Mouse (Mus musculus): ENCODE results near the gene Gm20532. TPM values are rescaled to one million over a fixed set of nuclear protein-coding genes. Genes with fewer than 3 reads are reported as not detected.

Gm20532 gene
- not detected in 2 replicates for polyA plus RNA-seq (2012)

DNA sequence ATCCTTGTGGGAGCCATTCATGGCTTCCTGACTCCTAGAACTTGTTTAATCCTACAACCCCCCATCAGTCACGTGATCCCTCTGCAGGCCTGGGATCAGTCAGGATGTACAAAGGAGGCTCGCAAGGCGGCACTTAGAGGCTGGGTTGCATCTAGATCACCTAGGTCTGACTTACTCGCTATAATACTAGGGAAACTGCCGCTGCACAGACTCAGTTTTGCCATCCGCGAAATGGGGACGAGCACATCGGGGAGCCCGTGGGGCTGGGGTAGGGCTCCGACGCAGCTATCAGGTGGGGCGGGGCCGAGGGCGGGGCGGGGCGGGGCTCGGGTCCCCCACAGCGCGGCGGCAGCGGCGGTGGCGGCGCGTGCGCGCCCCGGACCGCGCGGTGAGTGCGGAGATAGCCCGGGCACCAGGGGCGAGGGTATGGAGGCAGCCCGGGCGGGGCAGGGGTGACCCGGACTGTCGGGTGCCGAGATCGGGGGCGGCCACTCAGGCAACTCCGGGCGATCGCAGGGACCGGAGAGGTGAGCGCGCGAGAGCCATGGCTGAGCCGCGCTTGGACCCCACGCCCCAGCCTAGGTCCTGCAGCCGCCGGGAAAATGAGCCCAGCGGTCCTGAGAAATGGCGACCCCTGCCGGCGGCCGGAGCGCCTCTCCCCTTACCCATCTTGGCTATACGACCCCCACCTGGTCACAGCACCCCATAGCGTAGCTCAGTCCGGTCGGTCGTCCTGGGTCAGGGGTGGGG, at the start of gene Gm20532:
TSS of gene Gm20532 (plus strand) at position 346 of the 750 bp plus-strand sequence.
- no peak for TF ChIP-seq GATA1 (IDR thresholded peaks at IDR 0.05; ENCODE audit: low read length)

DNA sequence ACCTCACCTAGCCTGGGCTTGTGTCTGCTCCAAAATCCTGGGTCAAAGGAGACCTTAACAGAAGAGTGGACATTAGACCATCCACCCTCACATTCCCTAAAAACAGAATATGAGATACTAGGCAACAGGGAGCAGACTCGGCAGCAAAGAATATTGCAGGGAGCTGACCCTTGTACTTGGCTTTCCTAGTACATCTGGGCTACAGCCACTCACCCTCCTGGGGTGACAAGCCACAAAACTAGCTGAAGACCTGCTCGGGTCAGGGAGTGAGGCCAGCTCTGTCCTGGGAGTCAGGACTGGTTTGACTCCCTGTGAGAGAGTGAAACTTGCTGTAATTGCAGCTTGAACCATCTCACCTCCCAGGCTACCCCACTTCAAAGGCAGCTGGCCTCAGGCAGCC, 46.9 kb upstream of the Gm20532 start:
- TF ChIP-seq GATA1 (IDR thresholded peaks at IDR 0.05; ENCODE audit: low read length) = no peak

- TF ChIP-seq GATA1 (IDR thresholded peaks at IDR 0.05; ENCODE audit: low read length) = no peak
Observed at GRCm38 (mm10) chr2:26540721-26541120, 45.7 kb upstream of the Gm20532 start.

- TF ChIP-seq GATA1 (IDR thresholded peaks at IDR 0.05; ENCODE audit: low read length) = no peak
Observed at GRCm38 (mm10) chr2:26541258-26541910, 45.1 kb upstream of the Gm20532 start.

DNA sequence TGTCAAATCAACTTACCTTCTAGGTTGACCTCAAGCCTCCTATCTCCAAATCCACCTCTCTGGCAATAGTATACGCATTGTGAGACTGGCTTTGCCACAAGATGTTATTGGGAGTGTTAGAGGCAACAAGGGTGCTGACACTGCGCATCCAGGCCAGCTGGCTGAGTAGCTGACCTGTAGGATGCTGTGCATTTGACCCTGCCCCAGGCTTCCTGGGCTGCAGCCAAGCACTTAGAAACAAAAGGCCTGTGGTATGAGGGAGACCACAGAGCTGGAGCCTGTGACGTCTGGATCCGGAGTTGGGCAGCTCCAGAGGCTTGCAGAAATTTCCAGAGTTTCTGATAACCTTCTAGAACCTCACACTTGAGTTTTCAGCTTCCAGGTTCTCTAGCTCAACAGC, 43.3 kb upstream of the Gm20532 start:
- TF ChIP-seq GATA1 (IDR thresholded peaks at IDR 0.05; ENCODE audit: low read length) = no peak

DNA sequence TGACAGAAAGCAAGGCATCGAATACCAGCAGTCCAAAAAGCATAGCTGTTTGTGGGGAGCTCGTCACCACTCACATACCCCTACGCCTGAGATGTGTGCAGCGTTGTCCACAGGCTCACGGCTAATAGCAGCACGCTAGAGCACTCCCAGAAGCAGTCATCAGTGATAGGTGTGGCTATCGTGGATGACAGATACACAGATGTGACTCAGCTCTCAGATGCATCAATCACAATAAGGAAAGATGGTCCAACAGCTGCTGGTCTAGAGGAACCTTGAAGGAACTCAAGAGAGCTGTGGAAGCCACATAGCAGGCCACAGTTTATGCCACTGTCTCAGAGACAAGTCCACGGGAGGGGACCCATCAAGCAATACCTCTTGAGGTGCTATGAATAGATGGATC, 42.7 kb upstream of the Gm20532 start:
- no peak for TF ChIP-seq GATA1 (IDR thresholded peaks at IDR 0.05; ENCODE audit: low read length)

DNA sequence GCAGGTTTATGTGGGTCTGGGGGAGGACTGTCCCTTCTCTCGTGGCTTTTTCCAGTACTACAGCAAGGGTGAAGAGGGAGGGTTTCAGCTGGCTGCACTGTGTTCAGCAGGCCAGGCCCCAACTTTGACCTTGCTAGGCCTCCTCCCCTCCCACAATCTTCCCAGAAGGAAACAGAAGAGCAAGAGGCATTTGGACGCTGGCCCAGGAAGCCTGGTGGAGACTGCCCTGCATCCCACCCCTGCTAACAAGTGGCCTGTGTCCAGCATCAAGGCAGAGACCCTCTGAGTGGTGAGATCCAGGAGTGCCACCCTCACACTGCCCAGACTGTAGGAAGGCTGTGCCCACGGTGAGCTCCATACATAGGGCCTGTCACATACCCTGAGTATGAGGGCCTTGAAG, 42.2 kb upstream of the Gm20532 start:
- TF ChIP-seq GATA1 (IDR thresholded peaks at IDR 0.05; ENCODE audit: low read length) = no peak

DNA sequence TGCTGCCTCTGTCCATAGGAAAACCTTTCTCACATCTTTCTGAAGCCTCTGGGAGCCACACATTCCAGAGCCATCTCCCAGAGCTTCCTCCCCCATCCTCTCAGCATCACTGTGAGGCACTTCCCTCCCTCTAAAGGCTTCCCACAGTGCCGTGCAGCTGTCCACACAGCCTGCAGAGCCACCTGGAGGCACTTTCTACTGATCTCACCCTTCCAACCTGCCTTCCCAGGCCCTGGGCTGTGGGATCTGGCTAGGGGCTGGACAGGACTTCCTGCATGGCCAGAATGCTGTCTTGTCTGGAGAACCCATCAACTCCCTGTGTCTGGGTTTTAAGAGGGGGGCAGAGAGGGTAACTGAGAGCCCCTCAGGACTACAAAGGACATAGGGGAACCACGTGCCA, 39.0 kb upstream of the Gm20532 start:
- TF ChIP-seq GATA1 (IDR thresholded peaks at IDR 0.05; ENCODE audit: low read length) = no peak

- TF ChIP-seq GATA1 (IDR thresholded peaks at IDR 0.05; ENCODE audit: low read length) = no peak
Observed at GRCm38 (mm10) chr2:26549801-26550200, 36.6 kb upstream of the Gm20532 start.

DNA sequence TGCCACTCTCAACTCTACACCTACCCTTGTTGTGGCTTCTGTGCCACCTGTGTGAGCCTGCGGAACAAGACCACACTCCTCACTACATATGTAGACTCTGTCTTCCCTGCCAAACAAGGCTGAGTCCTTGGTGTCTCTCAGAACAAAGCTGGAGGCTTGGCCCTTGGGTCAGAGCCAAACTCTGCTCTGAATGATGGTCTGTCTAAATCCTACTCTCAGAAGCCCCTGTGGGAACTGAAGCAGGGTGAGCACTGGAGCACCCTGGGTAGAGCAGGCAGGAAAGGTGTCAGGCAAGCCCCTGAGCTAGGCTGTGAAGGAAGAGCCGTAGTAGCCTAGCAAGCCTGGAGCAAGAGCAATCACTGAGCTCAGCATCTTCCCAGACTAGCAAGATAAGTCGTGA, 36.2 kb upstream of the Gm20532 start:
- TF ChIP-seq GATA1 (IDR thresholded peaks at IDR 0.05; ENCODE audit: low read length) = no peak

GRCm38 (mm10) chr2:26550777-26551176, 35.7 kb upstream of the Gm20532 start:
- TF ChIP-seq GATA1 (IDR thresholded peaks at IDR 0.05; ENCODE audit: low read length) = no peak

- no peak for TF ChIP-seq GATA1 (IDR thresholded peaks at IDR 0.05; ENCODE audit: low read length)
Observed at GRCm38 (mm10) chr2:26551446-26551845, 35.0 kb upstream of the Gm20532 start.

- no peak for TF ChIP-seq GATA1 (IDR thresholded peaks at IDR 0.05; ENCODE audit: low read length)
Observed at GRCm38 (mm10) chr2:26552066-26552465, 34.4 kb upstream of the Gm20532 start.

- TF ChIP-seq GATA1 (IDR thresholded peaks at IDR 0.05; ENCODE audit: low read length) = no peak
Observed at GRCm38 (mm10) chr2:26553904-26554303, 32.5 kb upstream of the Gm20532 start.

DNA sequence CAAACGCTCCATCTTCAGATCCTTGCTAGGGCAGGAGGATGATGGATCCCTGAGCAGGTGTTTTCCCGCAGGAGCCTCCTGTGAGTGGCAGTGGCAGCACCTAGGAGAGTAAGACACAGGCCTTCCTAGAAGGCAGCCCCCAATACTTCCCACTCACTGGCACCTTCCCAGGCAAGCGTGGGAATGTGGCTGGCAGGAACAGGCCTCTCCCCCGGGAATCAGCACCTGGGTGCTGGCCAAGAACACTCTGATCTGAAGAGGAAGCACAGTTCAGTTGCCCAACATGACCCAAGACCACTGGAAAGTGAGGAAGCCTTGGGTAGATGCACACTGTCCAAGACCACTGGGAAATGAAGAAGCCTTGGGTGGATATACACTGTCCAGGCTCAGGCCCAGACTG, 31.4 kb upstream of the Gm20532 start:
- TF ChIP-seq GATA1 (IDR thresholded peaks at IDR 0.05; ENCODE audit: low read length) = no peak

GRCm38 (mm10) chr2:26556535-26556993, 29.9 kb upstream of the Gm20532 start:
- TF ChIP-seq GATA1 (IDR thresholded peaks at IDR 0.05; ENCODE audit: low read length) = no peak

DNA sequence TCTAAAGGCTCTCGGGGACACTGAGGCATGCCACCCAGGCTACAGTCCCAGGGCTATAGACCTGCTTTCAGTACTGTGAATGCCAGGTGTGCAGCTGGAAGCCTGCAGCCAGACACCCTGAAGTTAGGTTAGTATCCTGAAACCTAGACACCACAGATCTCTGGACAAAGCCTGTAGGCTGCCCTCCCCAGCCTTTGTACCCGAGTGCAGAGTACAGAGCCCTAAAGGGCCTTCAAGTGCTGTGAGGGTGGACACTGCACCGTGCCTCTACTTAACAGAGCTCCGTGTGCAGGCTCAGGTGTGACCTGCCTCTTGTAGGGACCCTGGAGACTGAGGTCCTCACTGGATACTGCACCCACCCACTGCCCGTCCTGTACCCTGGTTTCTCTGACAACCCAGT, 25.9 kb upstream of the Gm20532 start:
- TF ChIP-seq GATA1 (IDR thresholded peaks at IDR 0.05; ENCODE audit: low read length) = no peak
